In genomic region chr8:120830661-120831060, GRCm38 (mm10) we compare ENCODE assay signal across 28 mouse cellular contexts.
DNase-seq lines count a peak whose midpoint lies in the region; ATAC-seq and TF ChIP-seq lines count a peak whose summit lies in the region.
"Had no signal": no experiment of that assay in that cellular context is flagged by ENCODE, and none has a peak within 500 bp of the region (broad histone marks: within the 10 kb centered on the region; RNA-seq: fewer than 3 reads in every experiment).

No protein-coding gene starts in this region.

- peaks cover 25% of the 10 kb centered on the region for H3K4me1 ChIP-seq in stomach, embryonic 14.5 days (ENCODE audit: control insufficient read depth, insufficient read depth, low read length)
- no peaks in the 10 kb centered on the region for H3K4me1 ChIP-seq in stomach, postnatal 0 days (replicated peaks; ENCODE audit: control insufficient read depth, insufficient read depth)
- peaks cover 27% of the 10 kb centered on the region for H3K4me1 ChIP-seq in lung, embryonic 15.5 days
- peaks cover 14% of the 10 kb centered on the region for H3K4me1 ChIP-seq in stomach, embryonic 16.5 days (ENCODE audit: control insufficient read depth, insufficient read depth, low read length)
- H3K4me1 ChIP-seq: embryonic facial prominence, embryonic 15.5 days; forebrain, embryonic 12.5 days; hindbrain, embryonic 15.5 days had no signal

- no peak overlapping the region for H3K9ac ChIP-seq in stomach, embryonic 14.5 days (replicated peaks; ENCODE audit: low read depth, low read length)
- H3K9ac ChIP-seq in stomach, postnatal 0 days (ENCODE audit: low read length) = no peak overlapping the region
- H3K9ac ChIP-seq in lung, embryonic 15.5 days = no peak overlapping the region
- peak overlapping the region; percentile 32; the same call in 1 of the 2 replicates for H3K9ac ChIP-seq in stomach, embryonic 16.5 days (ENCODE audit: low read length)
- H3K9ac ChIP-seq: embryonic facial prominence, embryonic 15.5 days; forebrain, embryonic 12.5 days; forebrain, postnatal 0 days; heart, embryonic 13.5 days; hindbrain, embryonic 15.5 days; limb, embryonic 12.5 days had no signal

- TF ChIP-seq CTCF in stomach, postnatal 0 days (IDR thresholded peaks at IDR 0.05; ENCODE audit: low read depth) = no peak

- intact Hi-C loops in left cerebral cortex, postnatal 36 days (cut with DNase I) = no loop called here

- no peaks in the 10 kb centered on the region for H3K36me3 ChIP-seq in stomach, embryonic 14.5 days (ENCODE audit: control insufficient read depth, insufficient read depth, low read length)
- H3K36me3 ChIP-seq in stomach, postnatal 0 days (ENCODE audit: control insufficient read depth, insufficient read depth, low read length) = no peaks in the 10 kb centered on the region
- no peaks in the 10 kb centered on the region for H3K36me3 ChIP-seq in lung, embryonic 15.5 days
- no peaks in the 10 kb centered on the region for H3K36me3 ChIP-seq in stomach, embryonic 16.5 days (ENCODE audit: control insufficient read depth, insufficient read depth, low read length)
- H3K36me3 ChIP-seq: embryonic facial prominence, embryonic 10.5 days; embryonic facial prominence, embryonic 15.5 days; forebrain, embryonic 12.5 days; heart, embryonic 13.5 days; hindbrain, embryonic 10.5 days; hindbrain, embryonic 15.5 days; limb, embryonic 12.5 days had no signal

- DNase-seq in stomach, postnatal 0 days (ENCODE audit: low spot score) = no peak
- DNase-seq in lung, postnatal 25 days (ENCODE audit: low spot score) = peak; percentile 93
- no peak for DNase-seq in frontal cortex, postnatal 25 days (ENCODE audit: low spot score in 2 of 2)
- no peak for DNase-seq in left cerebral cortex, postnatal 36 days (ENCODE audit: low spot score in 2 of 2)
- no peak for DNase-seq in heart, adult 11 months
- DNase-seq: cerebellum, adult 2 months; cerebellum, postnatal 14 days; forebrain, postnatal 0 days; gastrocnemius, postnatal 10 days; heart, adult 18-20 months; heart, postnatal 14 days; kidney, adult 9 months; kidney, postnatal 14 days; thymus, postnatal 4 days had no signal

- H3K4me2 ChIP-seq in stomach, embryonic 14.5 days (replicated peaks; ENCODE audit: low read depth, low read length) = peak overlapping the region; percentile 18; the same call in 1 of the 2 replicates
- no peak overlapping the region for H3K4me2 ChIP-seq in stomach, postnatal 0 days (replicated peaks; ENCODE audit: low read depth)
- H3K4me2 ChIP-seq in lung, embryonic 15.5 days = no peak overlapping the region
- H3K4me2 ChIP-seq in stomach, embryonic 16.5 days (ENCODE audit: low read depth, low read length) = peak overlapping the region; percentile 51; the same call in 1 of the 2 replicates
- H3K4me2 ChIP-seq: embryonic facial prominence, embryonic 15.5 days; forebrain, embryonic 12.5 days; heart, embryonic 13.5 days; hindbrain, embryonic 15.5 days; limb, embryonic 12.5 days; liver, embryonic 11.5 days; midbrain, embryonic 11.5 days had no signal

- no peak for ATAC-seq in stomach, embryonic 14.5 days (ENCODE audit: insufficient number of reproducible peaks, insufficient read depth, low FRiP score, low read depth)
- ATAC-seq in stomach, postnatal 0 days (ENCODE audit: low FRiP score, low TSS enrichment) = no peak; the same call in 1 of the 2 replicates
- peak; percentile 74 for ATAC-seq in lung, embryonic 15.5 days (ENCODE audit: borderline replicate concordance, extremely low read depth, low FRiP score, low TSS enrichment)
- ATAC-seq in stomach, embryonic 16.5 days (ENCODE audit: insufficient read depth, low FRiP score) = no peak
- ATAC-seq: forebrain, postnatal 0 days; inflammation-experienced regulatory T-cells, adult 6 months; midbrain, embryonic 16.5 days had no signal

- no peak overlapping the region for H3K4me3 ChIP-seq in stomach, embryonic 14.5 days (ENCODE audit: low read depth, low read length)
- no peak overlapping the region for H3K4me3 ChIP-seq in stomach, postnatal 0 days (ENCODE audit: low read depth, low read length)
- no peak overlapping the region for H3K4me3 ChIP-seq in lung, embryonic 15.5 days
- H3K4me3 ChIP-seq in stomach, embryonic 16.5 days (replicated peaks; ENCODE audit: low read length) = no peak overlapping the region
- H3K4me3 ChIP-seq: embryonic facial prominence, embryonic 10.5 days; embryonic facial prominence, embryonic 15.5 days; forebrain, embryonic 12.5 days; heart, embryonic 13.5 days; hindbrain, embryonic 10.5 days; hindbrain, embryonic 15.5 days; limb, embryonic 12.5 days had no signal

- 46% methylated on average over 12 of the region's 12 CpGs for WGBS in stomach, embryonic 14.5 days
- 55% methylated on average over 12 of the region's 12 CpGs for WGBS in stomach, postnatal 0 days
- 44% methylated on average over 12 of the region's 12 CpGs for WGBS in lung, embryonic 15.5 days
- 54% methylated on average over 12 of the region's 12 CpGs for WGBS in stomach, embryonic 16.5 days

- no peaks in the 10 kb centered on the region for H3K27me3 ChIP-seq in stomach, embryonic 14.5 days (ENCODE audit: control insufficient read depth, insufficient read depth, low read length)
- H3K27me3 ChIP-seq in stomach, postnatal 0 days (ENCODE audit: control insufficient read depth, insufficient read depth, low read length) = no peaks in the 10 kb centered on the region
- H3K27me3 ChIP-seq in lung, embryonic 15.5 days = peaks cover 3% of the 10 kb centered on the region; the same call in 1 of the 2 replicates
- H3K27me3 ChIP-seq in stomach, embryonic 16.5 days (ENCODE audit: control insufficient read depth, insufficient read depth, low read length) = no peaks in the 10 kb centered on the region
- H3K27me3 ChIP-seq: hindbrain, embryonic 15.5 days had no signal

- H3K27ac ChIP-seq in stomach, embryonic 14.5 days (ENCODE audit: low read length) = no peak overlapping the region
- H3K27ac ChIP-seq in stomach, postnatal 0 days (replicated peaks) = no peak overlapping the region
- peak overlapping the region; percentile 80 for H3K27ac ChIP-seq in lung, embryonic 15.5 days
- H3K27ac ChIP-seq in stomach, embryonic 16.5 days (ENCODE audit: low read length) = peak overlapping the region; percentile 55; the same call in 1 of the 2 replicates
- H3K27ac ChIP-seq: embryonic facial prominence, embryonic 15.5 days; forebrain, embryonic 12.5 days; heart, embryonic 13.5 days; hindbrain, embryonic 15.5 days; limb, embryonic 12.5 days had no signal

- no peaks in the 10 kb centered on the region for H3K9me3 ChIP-seq in stomach, embryonic 14.5 days (ENCODE audit: control insufficient read depth, low read depth, low read length)
- no peaks in the 10 kb centered on the region for H3K9me3 ChIP-seq in stomach, postnatal 0 days (ENCODE audit: control insufficient read depth, low read length)
- H3K9me3 ChIP-seq in lung, embryonic 15.5 days = no peaks in the 10 kb centered on the region
- H3K9me3 ChIP-seq in stomach, embryonic 16.5 days (replicated peaks; ENCODE audit: control insufficient read depth, low read length) = no peaks in the 10 kb centered on the region
- H3K9me3 ChIP-seq: embryonic facial prominence, embryonic 10.5 days; embryonic facial prominence, embryonic 15.5 days; forebrain, embryonic 12.5 days; heart, embryonic 13.5 days; hindbrain, embryonic 10.5 days; hindbrain, embryonic 15.5 days; limb, embryonic 12.5 days had no signal

- TF ChIP-seq EP300 in stomach, postnatal 0 days (optimal IDR thresholded peaks at IDR 0.05) = no peak

Comparison
In these comparisons a context has a peak if more than half of its experiments do, and no peak if none do; other contexts are left out.
1. H3K27ac ChIP-seq: peak in lung, embryonic 15.5 days (single experiment) and stomach, embryonic 16.5 days (single experiment); none in stomach, embryonic 14.5 days (single experiment) and stomach, postnatal 0 days (single experiment).
2. H3K4me2 ChIP-seq: peak in stomach, embryonic 14.5 days (single experiment) and stomach, embryonic 16.5 days (single experiment); none in stomach, postnatal 0 days (single experiment) and lung, embryonic 15.5 days (single experiment).